Mouse (Mus musculus): Measurements from ENCODE around the gene Map3k15. TPM values are rescaled to one million over a fixed set of nuclear protein-coding genes. Genes with fewer than 3 reads are reported as not detected.

Map3k15 gene
- polyA plus RNA-seq (2017; shearing (Covaris generic)): 1.4 TPM

GRCm38 (mm10) chrX:159988002-159988960 lies at the start of gene Map3k15:
Gene Map3k15, plus strand, starts transcription at chrX:159988433.

GRCm38 (mm10) chrX:160137861-160138717 lies 149.9 kb downstream of the Map3k15 start, which contains the start of gene Pdha1:
Gene Pdha1, minus strand, starts transcription at chrX:160138413.

Other genes with a start within 250 kb of the Map3k15 start
- gene Pdha1, start 150.0 kb downstream of the Map3k15 start, polyA plus RNA-seq (2017; shearing (Covaris generic)): 168 TPM